Mouse (Mus musculus): ENCODE data around the gene Pigk.

DNA sequence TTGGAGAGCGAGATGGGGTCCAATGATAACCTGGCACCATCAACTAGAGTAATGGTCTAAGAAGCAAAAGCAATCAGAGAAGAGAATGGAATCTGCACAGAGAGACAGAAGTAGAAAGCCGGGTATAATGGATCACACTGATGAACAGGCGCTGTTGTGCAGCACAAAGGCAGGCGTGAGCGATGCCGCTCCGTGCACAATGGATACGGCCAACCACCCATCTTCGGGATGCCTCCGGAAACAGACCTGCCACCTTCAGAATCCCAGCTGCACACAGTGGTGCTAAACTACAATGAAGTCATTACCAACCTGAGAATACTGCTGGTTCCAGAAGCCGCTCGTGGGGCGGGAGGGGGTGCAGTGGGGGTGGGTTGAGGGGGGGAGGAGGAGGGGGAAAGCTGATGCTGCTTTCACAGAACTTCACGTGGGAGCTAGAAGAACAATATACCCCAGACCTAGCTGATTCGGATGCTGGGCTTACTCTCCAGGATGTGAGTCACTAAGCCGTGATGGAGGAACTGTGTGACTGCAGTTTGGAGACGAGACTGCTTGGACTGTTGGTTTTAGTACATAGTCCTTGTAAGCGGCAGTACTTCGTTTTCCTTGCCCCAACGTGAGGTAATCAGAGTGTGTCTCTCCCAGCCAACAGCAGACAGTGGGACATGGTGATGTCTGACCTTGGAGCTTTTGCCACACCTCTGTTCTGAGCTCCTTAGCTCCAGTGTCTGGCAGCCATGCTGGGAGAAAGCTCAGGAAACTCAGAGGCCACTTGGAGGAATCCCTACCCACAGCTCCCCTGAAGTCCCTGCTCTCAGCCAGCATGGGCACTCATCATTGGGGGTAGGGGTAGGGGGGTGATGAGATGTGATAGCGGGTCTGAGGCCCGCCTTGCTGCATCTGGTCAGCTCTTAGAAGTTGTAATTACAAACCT lies 152.4 kb downstream of the Pigk start:
- TF ChIP-seq CTCF (IDR thresholded peaks at IDR 0.05; ENCODE audit: borderline replicate concordance, extremely low read depth, insufficient read depth, insufficient read length): no peak
- no peak for TF ChIP-seq POLR2A (IDR thresholded peaks at IDR 0.05; ENCODE audit: borderline replicate concordance, extremely low read depth, insufficient read depth, insufficient read length, poor library complexity, severe bottlenecking)

Measured in brain, embryonic 14.5 days (tissue).